Mouse (Mus musculus): ENCODE measurements around the gene Stx11.

The Stx11 gene

DNA sequence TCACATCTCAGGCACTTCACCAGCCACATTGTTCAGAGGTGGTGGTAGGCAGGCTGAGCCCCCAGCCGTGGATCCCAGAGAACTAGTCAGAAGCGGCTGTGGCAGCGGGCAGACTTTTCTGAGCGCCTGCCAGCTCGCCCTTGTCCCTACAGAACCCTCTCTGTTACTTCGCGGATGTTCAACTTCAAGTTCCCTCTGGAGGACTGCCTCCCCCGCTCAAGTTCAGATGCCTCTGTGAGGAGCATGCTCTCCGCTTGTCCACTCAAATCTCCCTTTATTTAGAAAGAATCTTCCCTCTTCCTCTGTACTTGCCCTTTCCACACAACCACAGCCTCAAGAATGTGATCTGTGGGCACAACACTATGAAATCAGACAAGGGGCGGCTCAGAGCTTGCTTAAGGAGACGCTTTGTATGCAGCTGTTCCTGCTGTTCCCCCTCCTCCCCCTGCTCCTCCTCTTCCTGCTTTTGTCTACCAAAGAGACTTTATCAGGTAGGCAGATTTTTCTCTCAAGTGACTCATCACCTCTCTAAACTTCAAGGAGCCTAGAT, 52.0 kb downstream of the Stx11 start:
- DNase-seq: no peak

DNA sequence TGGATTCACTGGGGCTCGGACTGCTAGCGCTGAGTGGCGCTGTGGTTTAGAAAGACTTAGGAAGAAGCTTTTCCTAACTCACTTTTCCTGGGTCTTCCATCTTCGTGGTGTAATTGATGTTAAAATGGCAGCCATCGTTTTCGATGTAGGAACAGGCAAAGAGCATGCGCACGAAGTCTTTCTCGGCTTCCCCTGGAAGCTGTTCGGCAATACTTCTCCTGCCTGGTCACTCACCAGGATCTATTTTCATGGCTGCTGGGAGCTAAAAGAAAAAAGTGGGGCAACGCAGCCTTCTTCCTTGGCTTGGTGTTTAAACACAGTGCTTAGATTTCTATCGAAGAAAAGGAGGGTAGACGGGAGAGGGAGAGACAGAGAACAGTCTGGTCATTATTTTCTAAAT, 52.6 kb downstream of the Stx11 start:
- DNase-seq: no peak

DNA sequence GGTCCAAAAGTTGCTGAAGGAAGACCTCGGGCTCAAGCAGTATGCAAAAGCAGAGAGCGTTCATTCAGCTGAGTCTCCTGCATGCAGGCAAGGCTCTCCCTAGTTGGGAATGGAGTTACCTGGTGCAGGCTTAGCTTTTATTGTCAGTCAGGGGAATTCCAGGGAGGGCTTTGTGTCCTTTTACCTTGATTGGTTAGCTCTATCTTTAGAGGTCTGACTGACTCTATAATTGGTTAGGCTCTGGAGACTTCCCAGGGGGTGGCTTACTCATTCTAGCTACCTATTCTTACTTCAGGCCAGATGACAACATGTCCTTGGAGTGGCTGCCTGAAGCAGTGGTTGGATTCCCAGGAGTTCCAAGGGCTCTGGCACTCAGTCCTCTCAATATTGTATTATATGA, 54.2 kb downstream of the Stx11 start:
- DNase-seq: no peak

DNA sequence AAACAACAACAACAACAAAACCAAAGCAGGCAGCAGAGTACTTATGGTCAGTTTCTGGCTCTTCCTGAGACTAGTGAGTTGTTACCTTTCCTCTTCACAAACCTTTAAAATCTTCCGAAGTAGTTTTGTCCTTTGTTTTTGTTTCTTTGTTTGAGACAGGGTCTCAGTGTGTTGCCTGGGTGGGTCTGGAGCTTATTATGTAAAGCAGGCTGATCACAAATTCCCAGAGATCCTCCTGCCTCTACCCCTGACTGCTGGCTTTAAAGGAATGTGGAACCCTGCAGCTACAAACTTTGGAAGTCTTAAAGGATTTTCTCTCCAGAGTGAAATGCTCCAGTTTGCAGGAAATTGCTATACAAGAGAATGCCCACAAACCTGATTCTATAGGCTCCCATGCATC, 54.9 kb downstream of the Stx11 start:
- DNase-seq: no peak

DNA sequence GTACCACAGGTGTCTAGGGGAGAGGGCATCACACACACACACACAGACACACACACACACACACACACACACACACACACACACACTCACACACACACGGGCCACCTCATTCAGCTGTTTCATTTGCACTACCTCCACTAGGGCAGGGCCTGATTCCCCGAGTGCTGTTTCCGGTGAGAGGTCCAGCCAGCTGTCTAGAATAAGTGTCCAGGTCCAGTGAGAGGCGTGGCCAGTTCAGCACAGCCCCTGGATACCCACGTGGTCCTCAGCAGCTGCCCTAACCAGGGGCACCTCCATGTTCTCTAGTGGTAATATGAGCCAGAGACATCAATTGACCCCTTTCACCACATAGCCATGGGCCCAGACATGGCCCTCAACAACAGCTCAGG, 60.0 kb downstream of the Stx11 start:
- no peak for DNase-seq

DNA sequence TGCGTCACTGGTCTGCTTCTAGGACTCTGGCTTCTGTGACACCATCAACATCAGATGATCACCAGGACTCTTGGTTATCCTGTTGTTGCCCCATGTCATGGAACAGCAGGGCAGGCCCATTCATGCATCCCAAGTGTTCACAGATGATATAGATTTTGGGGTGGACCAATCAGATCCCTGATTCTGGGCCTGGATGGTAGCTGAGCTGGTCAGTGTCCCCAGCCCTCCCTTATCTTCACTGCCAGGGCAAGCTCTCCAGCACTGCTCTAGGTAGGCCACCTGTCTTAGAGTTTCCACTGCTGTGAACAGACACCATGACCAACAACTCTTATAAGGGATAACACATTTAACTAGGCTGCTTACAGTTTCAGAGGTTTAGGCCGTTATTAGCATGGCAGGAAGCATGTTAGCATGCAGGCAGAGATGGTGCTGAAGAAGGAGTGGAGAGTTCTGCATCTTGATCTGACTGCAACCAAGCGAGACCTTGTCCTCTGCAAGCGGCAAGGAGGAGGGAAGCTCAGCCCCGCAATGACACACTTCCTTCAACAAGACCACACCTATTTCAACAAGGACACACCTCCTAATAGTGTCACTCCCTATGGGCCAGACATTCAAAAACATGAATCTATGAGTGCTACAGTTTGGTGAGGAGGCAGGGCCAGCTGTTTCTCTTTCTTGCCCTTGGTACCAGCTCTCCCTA, 60.5 kb downstream of the Stx11 start:
- peak; percentile 47 to 61 for DNase-seq

DNA sequence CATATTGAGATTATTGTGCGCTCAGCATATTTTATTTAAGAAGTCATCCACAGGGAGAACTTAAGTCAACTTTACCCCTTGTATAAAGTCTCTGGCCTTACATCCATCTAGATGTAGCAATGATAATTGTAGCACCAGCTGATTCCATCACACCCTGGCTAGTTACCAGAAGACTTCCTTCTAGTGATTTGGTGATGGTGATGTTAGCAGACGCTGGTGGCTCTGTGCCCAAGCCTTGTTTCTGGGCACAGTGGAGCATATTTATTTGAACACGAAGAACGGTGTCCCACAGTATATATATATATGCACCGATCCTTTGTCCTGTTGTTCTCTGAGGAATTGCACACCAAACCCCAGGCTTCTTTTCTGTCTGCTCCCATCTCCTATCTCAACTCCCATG, 64.2 kb downstream of the Stx11 start:
- no peak for DNase-seq

DNA sequence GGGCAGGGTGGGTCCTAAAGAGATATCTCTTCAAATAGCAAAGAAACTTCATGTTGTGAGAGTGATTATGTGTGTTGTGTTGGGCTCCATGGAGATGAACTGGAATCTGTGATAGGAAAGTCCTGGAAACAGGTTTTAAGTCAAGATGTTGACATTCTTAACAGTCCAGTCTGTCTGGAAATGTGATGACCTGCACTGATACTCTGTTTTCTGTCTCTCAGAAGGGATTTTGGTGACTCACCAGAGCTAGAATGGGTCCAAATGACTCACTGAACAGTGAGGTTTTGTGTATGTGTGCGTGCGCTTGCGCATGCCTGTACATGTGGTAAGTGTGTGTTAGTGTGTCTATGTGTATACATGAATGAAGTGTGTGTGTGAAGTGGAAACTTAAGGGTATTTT, 70.8 kb downstream of the Stx11 start:
- no peak for DNase-seq

DNA sequence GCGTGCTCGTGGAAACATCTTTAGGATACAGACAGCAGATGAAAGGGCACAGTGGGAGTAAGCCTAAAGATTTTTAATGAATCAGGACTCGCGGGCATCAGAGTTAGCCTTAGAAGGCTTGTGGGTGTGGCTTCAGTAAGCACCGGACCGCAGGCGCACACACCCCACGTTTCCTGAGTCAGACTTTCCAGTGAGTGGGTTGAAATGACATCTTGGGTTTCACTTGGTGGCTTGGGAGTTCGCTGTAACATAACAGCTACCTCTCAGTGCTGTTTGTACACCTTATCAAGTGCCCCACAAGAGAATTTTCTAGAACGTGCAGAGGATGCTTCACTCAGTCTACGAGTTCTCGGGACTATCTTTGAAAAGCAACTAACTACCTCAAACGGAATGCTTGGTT, 75.7 kb downstream of the Stx11 start:
- peak in 1 of 2 experiments; percentile 11 for DNase-seq
